Mouse (Mus musculus) MEL (cell line): ENCODE results near the gene Tapt1.
"Not testable (repeated sequence)": the region's sequence is repeated elsewhere in the genome, so short reads cannot be mapped to it uniquely, and the experiment has no call there.

Experiments used
- CTCF ChIP-seq, 3 experiments: IDR thresholded peaks in 2 of 3; conservative IDR thresholded peaks in 1 of 3; 2 replicates each; pipeline ENCODE4 v1.5.1; 2011 to 2012; ENCODE audit warnings: low read length in 3 of 3, low read depth in 2 of 3, mild to moderate bottlenecking in 2 of 3, improper control_type of control experiment in 1 of 3, inconsistent platforms in 1 of 3, mixed read lengths in 1 of 3, moderate library complexity in 1 of 3; ENCODE audit not compliant: control insufficient read depth in 1 of 3, insufficient read depth in 1 of 3, poor library complexity in 1 of 3, severe bottlenecking in 1 of 3
- EP300 ChIP-seq, 2 experiments: IDR thresholded peaks; 2 replicates each; pipeline ENCODE4 v1.6.1; 2011; ENCODE audit warnings: improper control_type of control experiment in 2 of 2, low read length in 2 of 2, low read depth in 1 of 2, mild to moderate bottlenecking in 1 of 2
- MAZ ChIP-seq: IDR thresholded peaks from 2 replicates; pipeline ENCODE4 v1.6.1; 2012; ENCODE audit warnings: low read depth, mild to moderate bottlenecking, inconsistent platforms, low read length, improper control_type of control experiment
- ZKSCAN1 ChIP-seq: IDR thresholded peaks from 2 replicates; pipeline ENCODE4 v1.6.1; 2012; ENCODE audit warnings: low read depth, mild to moderate bottlenecking, inconsistent platforms, low read length, improper control_type of control experiment, moderate library complexity

- TF ChIP-seq CTCF (IDR thresholded peaks at IDR 0.05 in 2 of 3, conservative IDR thresholded peaks at IDR 0.05 in 1 of 3; ENCODE audit: control insufficient read depth in 1 of 3, insufficient read depth in 1 of 3, low read depth in 2 of 3, low read length in 3 of 3, poor library complexity in 1 of 3, severe bottlenecking in 1 of 3); EP300 (IDR thresholded peaks at IDR 0.05; ENCODE audit: low read depth in 1 of 2, low read length in 2 of 2); MAZ; ZKSCAN1: not testable (repeated sequence)
Measured at GRCm38 (mm10) chr5:44126574-44126973, 99.9 kb downstream of the Tapt1 start.
